Mouse (Mus musculus) liver, embryonic 13.5 days (tissue): ENCODE data around the gene 1700016K19Rik. TPM values are rescaled to one million over a fixed set of nuclear protein-coding genes. Genes with fewer than 3 reads are reported as not detected.
A peak's percentile ranks its signal among the peaks of the same experiment; 100 is the strongest.

Experiments
- ATAC-seq: fragments of 200-750 bp; cut with Nextera tagmentation; 2 replicates; pipeline ENCODE4 v1.8.0; 2017; ENCODE audit warnings: low read depth, mild to moderate bottlenecking, moderate number of reproducible peaks, moderate library complexity
- DNase-seq: peaks from one replicate; pipeline ENCODE4 v3.0.0; 2022
- H3K27ac ChIP-seq: fragments of 300-500 bp; sonication (generic); 2 replicates; pipeline ENCODE4 v1.5.1; 2015; ENCODE audit warnings: moderate library complexity, mild to moderate bottlenecking, inconsistent platforms
- H3K27me3 ChIP-seq: fragments of 300-500 bp; sonication (generic); 2 replicates; pipeline ENCODE4 v1.6.1; 2015; ENCODE audit warnings: mild to moderate bottlenecking, inconsistent platforms
- H3K36me3 ChIP-seq: fragments of 300-500 bp; sonication (generic); 2 replicates; pipeline ENCODE4 v1.6.1; 2015; ENCODE audit warnings: mild to moderate bottlenecking, inconsistent platforms
- H3K4me1 ChIP-seq: fragments of 300-500 bp; sonication (generic); replicated peaks from 2 replicates; pipeline ENCODE4 v1.6.1; 2015; ENCODE audit warnings: inconsistent platforms
- H3K4me2 ChIP-seq: fragments of 300-500 bp; sonication (generic); 2 replicates; pipeline ENCODE4 v1.6.1; 2015; ENCODE audit warnings: inconsistent platforms, mild to moderate bottlenecking, moderate library complexity
- H3K4me3 ChIP-seq: fragments of 300-500 bp; sonication (generic); replicated peaks from 2 replicates; pipeline ENCODE4 v1.5.1; 2015; ENCODE audit warnings: mild to moderate bottlenecking, inconsistent platforms
- H3K9ac ChIP-seq: fragments of 300-500 bp; sonication (generic); 2 replicates; pipeline ENCODE4 v1.6.1; 2015; ENCODE audit warnings: mild to moderate bottlenecking, inconsistent platforms
- H3K9me3 ChIP-seq: fragments of 300-500 bp; sonication (generic); replicated peaks from 2 replicates; pipeline ENCODE4 v1.6.1; 2016; ENCODE audit warnings: inconsistent platforms
- WGBS: fragments of 180-500 bp; shearing (Covaris S2); methylation state at CpG from one replicate; pipeline ENCODE4 v1.1.7; 2015; ENCODE audit not compliant: insufficient replicate concordance; 5-methylcytosine and 5-hydroxymethylcytosine counted together
- polyA plus RNA-seq: library from polyadenylated mRNA; unstranded; fragments of >200 nt; fragmentation: Nextera tagmentation; extraction: Ambion mirVana; gene quantifications from 2 replicates; pipeline ENCODE4 v1.2.1, GENCODE M21; 2015

The 1700016K19Rik gene
- polyA plus RNA-seq, 1 experiment from 2014 or later, result not detected

GRCm38 (mm10) chr11:76015251-76015650 lies 15.5 kb downstream of the 1700016K19Rik start:
- Histone ChIP-seq H3K27ac (no peak overlapping the region), H3K27me3 (no peaks in the 10 kb centered on the region), H3K36me3 (no peaks in the 10 kb centered on the region), H3K4me1 (no peaks in the 10 kb centered on the region), H3K9me3 (no peaks in the 10 kb centered on the region), H3K4me3 (no peak overlapping the region), H3K4me2 (no peak overlapping the region), H3K9ac (no peak overlapping the region)
- no peak for ATAC-seq
- DNase-seq, result no peak
- 68% methylated on average over 6 of the region's 6 CpGs for WGBS

DNA sequence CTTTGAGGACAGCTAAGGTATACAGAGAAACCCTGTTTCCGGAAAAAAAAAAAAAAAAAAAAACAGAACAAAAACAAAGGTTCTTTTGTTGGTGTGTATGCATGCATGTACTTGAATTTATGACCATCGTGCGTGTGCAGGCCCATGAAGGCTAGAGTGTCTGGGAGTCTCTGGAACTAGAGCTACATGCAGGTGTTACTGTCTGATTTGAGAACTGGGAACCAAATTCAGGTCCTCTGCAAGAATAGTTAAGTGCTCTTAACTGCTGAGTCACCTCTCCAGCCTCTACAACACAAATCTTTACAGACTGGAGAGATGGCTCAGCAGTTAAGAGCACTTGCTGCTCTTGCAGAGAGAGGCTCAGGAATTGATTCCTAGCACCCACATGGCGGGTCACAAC lies 16.1 kb downstream of the 1700016K19Rik start:
- DNase-seq (no peak), ATAC-seq (no peak)
- H3K9ac ChIP-seq, result no peak overlapping the region
- H3K4me3 ChIP-seq, result no peak overlapping the region
- H3K4me1 ChIP-seq, result no peaks in the 10 kb centered on the region
- 64% methylated on average over 4 of the region's 4 CpGs for WGBS
- no peaks in the 10 kb centered on the region for H3K36me3 ChIP-seq
- no peak overlapping the region for H3K4me2 ChIP-seq
- no peaks in the 10 kb centered on the region for H3K27me3 ChIP-seq
- H3K27ac ChIP-seq, result no peak overlapping the region
- no peaks in the 10 kb centered on the region for H3K9me3 ChIP-seq

GRCm38 (mm10) chr11:76019879-76020278 lies 20.2 kb downstream of the 1700016K19Rik start:
- no peaks in the 10 kb centered on the region for H3K36me3 ChIP-seq
- no peaks in the 10 kb centered on the region for H3K4me1 ChIP-seq
- H3K9me3 ChIP-seq, result no peaks in the 10 kb centered on the region
- no peak overlapping the region for H3K9ac ChIP-seq
- ATAC-seq, result no peak
- no peak overlapping the region for H3K4me2 ChIP-seq
- 65% methylated on average over 4 of the region's 4 CpGs for WGBS
- H3K27ac ChIP-seq, result no peak overlapping the region
- H3K27me3 ChIP-seq, result peaks cover 4% of the 10 kb centered on the region; the same call in 1 of the 2 replicates
- DNase-seq, result no peak
- H3K4me3 ChIP-seq, result no peak overlapping the region

- no peaks in the 10 kb centered on the region for H3K9me3 ChIP-seq
- 70% methylated on average over 9 of the region's 9 CpGs for WGBS
- no peak for DNase-seq
- no peaks in the 10 kb centered on the region for H3K4me1 ChIP-seq
- peaks cover 14% of the 10 kb centered on the region for H3K27me3 ChIP-seq
- H3K27ac ChIP-seq, result no peak overlapping the region
- H3K4me2 ChIP-seq, result no peak overlapping the region
- H3K9ac ChIP-seq, result no peak overlapping the region
- no peak overlapping the region for H3K4me3 ChIP-seq
- H3K36me3 ChIP-seq, result no peaks in the 10 kb centered on the region
- ATAC-seq, result no peak
Observed at GRCm38 (mm10) chr11:76020916-76021315, 21.2 kb downstream of the 1700016K19Rik start.

GRCm38 (mm10) chr11:76025080-76025583 lies 25.4 kb downstream of the 1700016K19Rik start:
- no peak for DNase-seq
- Histone ChIP-seq H3K27me3 (peaks cover 50% of the 10 kb centered on the region), H3K9me3 (no peaks in the 10 kb centered on the region), H3K4me3 (no peak overlapping the region), H3K4me1 (peaks cover 20% of the 10 kb centered on the region), H3K27ac (no peak overlapping the region), H3K9ac (no peak overlapping the region), H3K4me2 (no peak overlapping the region), H3K36me3 (no peaks in the 10 kb centered on the region)
- no peak for ATAC-seq
- 40% methylated on average over 7 of the region's 7 CpGs for WGBS

DNA sequence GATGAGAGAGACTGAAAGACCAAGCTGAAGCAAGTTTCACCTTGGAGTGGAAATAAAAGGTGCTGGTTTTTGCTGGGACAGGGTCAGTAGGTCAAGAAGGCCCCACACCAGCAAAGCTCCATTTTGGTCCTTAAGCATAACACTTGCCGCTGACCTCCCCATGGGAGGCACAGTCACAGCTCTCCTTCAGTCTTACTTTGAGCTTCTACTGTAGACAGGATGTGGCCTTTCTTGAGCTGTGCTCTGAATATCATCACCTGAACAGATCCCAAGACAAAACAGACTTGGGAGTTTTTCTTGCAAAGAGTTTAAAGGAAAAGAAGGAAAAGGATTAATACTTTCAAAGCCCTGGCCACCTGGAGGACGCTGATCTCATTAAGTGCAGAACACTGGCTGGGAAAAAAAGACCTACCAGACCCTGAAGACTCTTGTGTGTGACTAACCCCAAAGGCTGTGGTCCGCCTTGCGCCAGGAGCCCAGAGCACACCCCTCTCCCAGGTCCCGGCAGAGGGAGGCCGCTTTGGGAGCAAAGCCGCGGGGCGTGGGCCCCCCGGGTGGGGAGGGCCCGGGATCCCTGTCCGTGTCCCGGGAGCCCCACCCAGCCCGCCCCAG lies 26.9 kb downstream of the 1700016K19Rik start:
- no peak for ATAC-seq
- H3K36me3 ChIP-seq, result no peaks in the 10 kb centered on the region
- WGBS, result 16% methylated on average over 10 of the region's 14 CpGs
- peaks cover 57% of the 10 kb centered on the region for H3K27me3 ChIP-seq
- H3K9me3 ChIP-seq, result no peaks in the 10 kb centered on the region
- peak overlapping the region; percentile 92 for H3K4me2 ChIP-seq
- no peak overlapping the region for H3K27ac ChIP-seq
- peak overlapping the region; percentile 71 for H3K9ac ChIP-seq
- DNase-seq, result no peak
- H3K4me1 ChIP-seq, result peaks cover 20% of the 10 kb centered on the region
- peak overlapping the region; percentile 67 for H3K4me3 ChIP-seq

- DNase-seq (peak; percentile 76), ATAC-seq (peak; percentile 83)
- under 1% methylated on average over 99 of the region's 112 CpGs for WGBS
- H3K4me1 ChIP-seq, result peaks cover 20% of the 10 kb centered on the region
- H3K27ac ChIP-seq, result no peak within 1 kb of the TSS
- no peaks in the 10 kb centered on the region for H3K9me3 ChIP-seq
- peaks cover 57% of the 10 kb centered on the region for H3K27me3 ChIP-seq
- H3K9ac ChIP-seq, result peak within 1 kb of the TSS; percentile 71
- peak within 1 kb of the TSS; percentile 92 for H3K4me2 ChIP-seq
- H3K4me3 ChIP-seq, result peak within 1 kb of the TSS; percentile 67
- no peaks in the 10 kb centered on the region for H3K36me3 ChIP-seq
Observed at GRCm38 (mm10) chr11:76027139-76028071, 27.7 kb downstream of the 1700016K19Rik start, which contains the start of gene Rflnb. Gene Rflnb (minus strand): TSS chr11:76027782.

DNA sequence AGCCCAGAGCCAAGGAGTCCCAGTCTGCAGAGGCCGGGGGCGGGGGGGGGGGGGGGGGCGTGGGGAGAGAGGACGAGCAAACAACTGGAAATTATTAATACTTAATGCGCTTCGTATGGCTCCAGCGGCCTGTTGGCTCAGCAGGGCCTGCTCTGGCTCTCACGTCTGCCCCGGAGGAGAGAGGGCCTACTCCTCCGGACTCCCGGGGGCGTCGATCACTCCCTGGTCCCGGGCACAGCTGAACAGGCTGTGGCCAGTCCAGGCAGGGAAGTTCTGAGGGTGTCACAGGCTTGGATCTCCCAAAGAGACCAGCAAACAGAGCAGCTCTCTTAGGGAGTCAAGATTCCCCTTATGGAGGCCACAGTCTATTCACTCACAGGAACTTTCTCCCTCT lies 28.4 kb downstream of the 1700016K19Rik start:
- Histone ChIP-seq H3K4me2 (peak overlapping the region; percentile 92), H3K27me3 (peaks cover 57% of the 10 kb centered on the region), H3K9me3 (no peaks in the 10 kb centered on the region), H3K36me3 (no peaks in the 10 kb centered on the region), H3K9ac (peak overlapping the region; percentile 55), H3K4me1 (peaks cover 20% of the 10 kb centered on the region), H3K27ac (no peak overlapping the region), H3K4me3 (peak overlapping the region; percentile 67)
- WGBS, result 7% methylated on average over 14 of the region's 14 CpGs
- DNase-seq (no peak), ATAC-seq (peak; percentile 16; the same call in 1 of the 2 replicates)

DNA sequence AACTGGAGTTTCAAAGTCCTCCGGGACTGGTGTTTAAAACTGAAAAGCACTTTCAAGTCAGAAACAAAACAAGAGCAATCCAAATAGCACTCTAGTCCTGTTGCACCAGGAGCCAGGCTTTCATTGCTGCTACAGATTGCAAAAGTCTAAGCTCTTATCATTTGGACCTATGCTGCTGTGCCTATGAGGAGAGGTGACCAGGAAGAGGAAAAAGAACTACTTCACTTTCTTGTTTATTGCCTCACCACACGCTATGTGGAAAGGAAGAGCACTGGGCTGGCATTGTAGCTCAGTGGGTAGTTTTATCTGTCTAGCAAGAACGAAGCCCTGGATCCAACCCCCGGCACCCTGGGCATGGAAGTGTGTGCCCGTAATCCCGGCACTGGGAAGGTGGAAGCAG lies 33.6 kb downstream of the 1700016K19Rik start:
- ATAC-seq (no peak), DNase-seq (no peak)
- Histone ChIP-seq H3K36me3 (no peaks in the 10 kb centered on the region), H3K4me2 (no peak overlapping the region), H3K27me3 (peaks cover 19% of the 10 kb centered on the region), H3K4me3 (no peak overlapping the region), H3K4me1 (no peaks in the 10 kb centered on the region), H3K9me3 (no peaks in the 10 kb centered on the region), H3K9ac (no peak overlapping the region), H3K27ac (no peak overlapping the region)
- 75% methylated on average over 6 of the region's 6 CpGs for WGBS

DNA sequence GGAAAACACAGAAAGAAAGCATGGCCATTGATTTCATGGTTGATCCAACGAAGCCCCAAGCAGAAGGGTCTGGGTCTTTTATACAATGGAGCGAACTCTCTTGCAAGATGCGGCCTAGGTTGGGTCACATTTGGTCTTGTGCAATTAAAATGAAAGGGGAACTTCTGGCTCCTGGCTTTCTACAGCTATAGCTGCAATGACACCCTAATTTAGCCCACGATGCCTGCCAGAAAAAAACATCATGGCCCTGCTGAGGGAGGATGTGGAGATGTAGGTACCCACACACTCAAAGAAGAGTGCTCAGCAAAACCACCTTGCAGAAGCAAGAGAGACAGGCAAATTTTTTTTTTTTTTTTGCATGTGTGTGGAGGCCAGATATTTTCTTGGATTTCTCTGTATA lies 34.1 kb downstream of the 1700016K19Rik start:
- Histone ChIP-seq H3K9ac (no peak overlapping the region), H3K4me2 (no peak overlapping the region), H3K4me3 (no peak overlapping the region), H3K27me3 (peaks cover 17% of the 10 kb centered on the region), H3K36me3 (no peaks in the 10 kb centered on the region), H3K4me1 (no peaks in the 10 kb centered on the region), H3K27ac (no peak overlapping the region), H3K9me3 (no peaks in the 10 kb centered on the region)
- ATAC-seq, result no peak
- no peak for DNase-seq
- 63% methylated on average over 4 of the region's 4 CpGs for WGBS

- Histone ChIP-seq H3K9ac (no peak overlapping the region), H3K4me3 (no peak overlapping the region), H3K27me3 (peaks cover 7% of the 10 kb centered on the region; the same call in 1 of the 2 replicates), H3K4me2 (no peak overlapping the region), H3K9me3 (no peaks in the 10 kb centered on the region), H3K27ac (no peak overlapping the region), H3K4me1 (no peaks in the 10 kb centered on the region), H3K36me3 (no peaks in the 10 kb centered on the region)
- ATAC-seq (no peak), DNase-seq (no peak)
- WGBS, result 77% methylated on average over 8 of the region's 8 CpGs
Observed at GRCm38 (mm10) chr11:76035182-76035581, 35.5 kb downstream of the 1700016K19Rik start.
